Mouse (Mus musculus) limb, embryonic 13.5 days (tissue): ENCODE results near the gene Enpep. TPM values are rescaled to one million over a fixed set of nuclear protein-coding genes. Genes with fewer than 3 reads are reported as not detected.

Experiments used
- ATAC-seq: fragments of 200-750 bp; cut with Nextera tagmentation; 2 replicates; pipeline ENCODE4 v1.8.0; 2017; ENCODE audit warnings: low read depth, moderate number of reproducible peaks, moderate TSS enrichment; ENCODE audit not compliant: low FRiP score
- H3K27ac ChIP-seq: fragments of 300-500 bp; sonication (generic); 2 replicates; pipeline ENCODE4 v1.5.1; 2015; ENCODE audit warnings: inconsistent platforms, mild to moderate bottlenecking, moderate library complexity
- H3K27me3 ChIP-seq: fragments of 300-500 bp; sonication (generic); 2 replicates; pipeline ENCODE4 v1.6.1; 2015; ENCODE audit warnings: mild to moderate bottlenecking, inconsistent platforms
- H3K36me3 ChIP-seq: fragments of 300-500 bp; sonication (generic); 2 replicates; pipeline ENCODE4 v1.6.1; 2015; ENCODE audit warnings: inconsistent platforms, mild to moderate bottlenecking, moderate library complexity
- H3K4me1 ChIP-seq: fragments of 300-500 bp; sonication (generic); 2 replicates; pipeline ENCODE4 v1.6.1; 2015; ENCODE audit warnings: inconsistent platforms
- H3K4me2 ChIP-seq: fragments of 300-500 bp; sonication (generic); replicated peaks from 2 replicates; pipeline ENCODE4 v1.6.1; 2015; ENCODE audit warnings: inconsistent platforms, mild to moderate bottlenecking, moderate library complexity
- H3K4me3 ChIP-seq: fragments of 300-500 bp; sonication (generic); 2 replicates; pipeline ENCODE4 v1.5.1; 2015; ENCODE audit warnings: moderate library complexity, mild to moderate bottlenecking, inconsistent platforms
- H3K9ac ChIP-seq: fragments of 300-500 bp; sonication (generic); 2 replicates; pipeline ENCODE4 v1.6.1; 2015; ENCODE audit warnings: mild to moderate bottlenecking, inconsistent platforms
- H3K9me3 ChIP-seq: fragments of 300-500 bp; sonication (generic); 2 replicates; pipeline ENCODE4 v1.6.1; 2016; ENCODE audit warnings: inconsistent platforms
- WGBS: fragments of 180-500 bp; shearing (Covaris S2); methylation state at CpG from one replicate; pipeline ENCODE4 v1.1.7; 2015; 5-methylcytosine and 5-hydroxymethylcytosine counted together
- polyA plus RNA-seq: library from polyadenylated mRNA; unstranded; fragments of >200 nt; fragmentation: Nextera tagmentation; extraction: Ambion mirVana; gene quantifications from 2 replicates; pipeline ENCODE4 v1.2.1, GENCODE M21; 2015

The Enpep gene
- 2.3 and 2.7 TPM in 2 replicates for polyA plus RNA-seq

DNA sequence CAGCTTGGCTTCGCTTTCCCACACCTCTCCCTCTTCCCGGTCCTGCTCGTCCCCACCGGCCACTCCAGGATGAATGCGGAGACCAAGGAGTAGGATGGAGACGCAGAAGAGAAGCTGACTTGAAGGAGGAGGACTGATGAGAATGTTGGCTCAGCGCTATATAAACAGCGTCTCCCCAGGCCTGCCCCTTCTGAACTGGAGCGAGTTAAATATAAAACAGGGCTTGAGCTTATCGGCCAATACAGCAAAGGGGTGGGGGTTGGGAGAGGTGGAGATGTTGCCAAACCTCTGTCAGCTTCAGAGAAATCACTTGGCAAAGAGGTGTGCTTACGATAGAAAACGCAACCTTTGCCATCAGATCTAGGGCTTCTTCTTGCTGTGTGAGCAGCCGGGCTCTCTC, at the start of gene Enpep:
TSS of gene Enpep (minus strand) at position 135 of the 400 bp plus-strand sequence.
- Histone ChIP-seq H3K4me2 (peak within 1 kb of the TSS; percentile 56), H3K4me3 (peak within 1 kb of the TSS; percentile 28), H3K27ac (no peak within 1 kb of the TSS), H3K9me3 (no peaks in the 10 kb centered on the region), H3K9ac (0 out of 2 replicates have a peak within 1 kb of the TSS, but pooled peaks have one; percentile 39), H3K36me3 (no peaks in the 10 kb centered on the region), H3K27me3 (no peaks in the 10 kb centered on the region), H3K4me1 (peaks cover 12% of the 10 kb centered on the region; the same call in 1 of the 2 replicates)
- peak; percentile 28; the same call in 1 of the 2 replicates for ATAC-seq
- WGBS, result 45% methylated on average over 13 of the region's 13 CpGs

DNA sequence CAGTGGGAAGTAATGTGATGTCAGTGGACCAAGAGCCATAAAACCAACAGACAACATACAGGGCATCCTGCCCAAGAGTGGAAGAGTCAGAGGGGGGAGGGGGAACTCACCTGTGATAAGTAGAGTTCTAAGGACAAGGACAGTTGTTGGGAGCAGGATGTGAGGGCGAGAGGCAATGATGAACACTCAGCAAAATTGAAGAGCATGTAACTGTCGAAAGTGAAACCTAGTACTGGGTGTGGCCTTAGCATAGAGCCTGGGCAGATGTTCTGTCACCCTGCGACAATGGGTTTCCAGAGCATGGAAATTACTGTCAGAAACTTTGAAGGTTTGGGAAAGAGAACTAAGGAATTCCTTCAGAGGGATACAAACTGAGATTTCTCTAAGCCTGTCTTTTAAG, 46.6 kb upstream of the Enpep start:
- Histone ChIP-seq H3K4me3 (no peak overlapping the region), H3K4me1 (no peaks in the 10 kb centered on the region), H3K27me3 (no peaks in the 10 kb centered on the region), H3K9me3 (no peaks in the 10 kb centered on the region), H3K4me2 (no peak overlapping the region), H3K27ac (no peak overlapping the region), H3K9ac (no peak overlapping the region), H3K36me3 (no peaks in the 10 kb centered on the region)
- WGBS, result 81% methylated on average over 3 of the region's 3 CpGs
- no peak for ATAC-seq

DNA sequence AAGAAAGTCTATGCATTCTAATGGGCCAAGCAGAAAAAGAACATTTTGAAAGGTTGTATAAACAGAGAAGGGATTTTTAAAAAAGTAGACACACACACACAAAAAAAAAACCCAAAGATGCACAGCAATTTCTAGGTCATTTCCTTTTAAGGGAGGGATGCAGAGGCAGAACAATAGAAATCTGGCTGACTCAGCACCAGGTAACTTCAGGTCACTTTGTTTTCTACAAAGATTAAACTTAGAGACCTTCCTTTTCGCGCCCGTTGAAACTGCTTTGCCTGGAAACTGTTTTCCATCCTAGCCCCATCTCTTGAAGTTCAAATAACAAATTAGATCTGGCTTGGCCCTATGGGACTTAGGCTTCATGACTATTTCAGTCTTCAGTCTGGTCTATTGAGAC, 42.6 kb upstream of the Enpep start:
- Histone ChIP-seq H3K4me3 (no peak overlapping the region), H3K4me1 (peaks cover 5% of the 10 kb centered on the region; the same call in 1 of the 2 replicates), H3K9me3 (no peaks in the 10 kb centered on the region), H3K36me3 (no peaks in the 10 kb centered on the region), H3K9ac (no peak overlapping the region), H3K27me3 (no peaks in the 10 kb centered on the region), H3K27ac (no peak overlapping the region), H3K4me2 (no peak overlapping the region)
- no peak for ATAC-seq
- WGBS, result 92% methylated on average over 3 of the region's 3 CpGs

- no peak overlapping the region for H3K27ac ChIP-seq
- WGBS, result 28% methylated on average over 2 of the region's 2 CpGs
- no peak overlapping the region for H3K4me2 ChIP-seq
- no peaks in the 10 kb centered on the region for H3K36me3 ChIP-seq
- H3K4me1 ChIP-seq, result peaks cover 5% of the 10 kb centered on the region; the same call in 1 of the 2 replicates
- peak; percentile 57; the same call in 1 of the 2 replicates for ATAC-seq
- no peak overlapping the region for H3K4me3 ChIP-seq
- no peaks in the 10 kb centered on the region for H3K9me3 ChIP-seq
- H3K27me3 ChIP-seq, result no peaks in the 10 kb centered on the region
- no peak overlapping the region for H3K9ac ChIP-seq
Measured at GRCm38 (mm10) chr3:129373108-129373507, 40.6 kb upstream of the Enpep start.

DNA sequence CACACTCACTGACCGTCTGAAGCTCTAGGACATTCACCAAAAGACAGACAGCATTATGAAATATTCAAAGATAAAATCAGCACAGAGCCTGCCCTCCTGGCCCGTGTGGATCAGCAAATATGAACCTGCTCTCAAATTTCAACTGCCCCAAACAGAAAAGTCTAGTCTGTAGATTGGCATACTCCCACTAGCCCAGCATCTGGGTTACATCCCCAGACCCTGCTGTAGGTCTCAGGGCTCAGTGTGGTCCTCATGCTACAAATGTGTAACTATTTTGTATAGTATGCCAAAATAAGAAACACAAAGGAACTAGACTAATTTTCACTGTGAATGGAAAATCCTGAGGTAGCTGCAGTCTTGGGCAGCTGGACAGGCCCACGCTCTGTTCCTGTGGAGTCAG, 37.0 kb upstream of the Enpep start:
- peaks cover 10% of the 10 kb centered on the region; the same call in 1 of the 2 replicates for H3K4me1 ChIP-seq
- WGBS, result 84% methylated on average over 3 of the region's 3 CpGs
- no peaks in the 10 kb centered on the region for H3K36me3 ChIP-seq
- ATAC-seq, result no peak
- H3K27me3 ChIP-seq, result no peaks in the 10 kb centered on the region
- no peak overlapping the region for H3K9ac ChIP-seq
- no peak overlapping the region for H3K4me3 ChIP-seq
- H3K4me2 ChIP-seq, result no peak overlapping the region
- H3K9me3 ChIP-seq, result no peaks in the 10 kb centered on the region
- no peak overlapping the region for H3K27ac ChIP-seq

- H3K4me3 ChIP-seq, result no peak overlapping the region
- no peaks in the 10 kb centered on the region for H3K36me3 ChIP-seq
- 0 out of 2 replicates have a peak, but pooled peaks cover 5% of the 10 kb centered on the region for H3K4me1 ChIP-seq
- H3K27me3 ChIP-seq, result no peaks in the 10 kb centered on the region
- H3K9ac ChIP-seq, result no peak overlapping the region
- H3K27ac ChIP-seq, result no peak overlapping the region
- ATAC-seq, result no peak
- 70% methylated on average over 1 of the region's 1 CpGs for WGBS
- H3K9me3 ChIP-seq, result no peaks in the 10 kb centered on the region
- no peak overlapping the region for H3K4me2 ChIP-seq
Measured at GRCm38 (mm10) chr3:129365919-129366318, 33.4 kb upstream of the Enpep start.

DNA sequence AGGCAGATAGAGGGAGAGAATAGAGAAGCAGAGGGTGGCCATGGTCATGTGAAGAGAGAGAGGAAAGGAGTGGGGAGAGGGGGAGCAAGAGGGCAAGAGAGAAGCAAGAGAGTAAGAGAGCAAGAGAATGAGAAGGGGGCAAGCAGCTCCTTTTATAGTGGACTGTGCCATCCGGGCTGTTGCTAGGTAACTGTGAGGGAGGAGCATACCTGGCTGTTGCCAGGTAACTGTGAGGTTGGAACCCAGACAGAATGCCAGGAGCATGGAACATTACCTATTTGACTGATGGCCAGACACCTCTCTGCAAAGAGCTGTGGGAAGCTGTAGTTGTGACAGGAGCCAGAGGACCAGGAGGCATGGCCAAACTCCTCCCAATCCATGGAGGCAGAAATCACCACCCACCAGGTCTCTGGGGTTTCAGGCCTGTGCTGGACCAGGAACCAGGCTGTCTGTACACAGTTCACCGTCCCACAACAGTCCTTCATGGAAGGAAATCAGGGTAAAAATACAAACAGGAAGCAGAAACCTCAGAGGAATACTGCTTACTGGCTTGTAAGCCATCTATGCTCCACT, 32.4 kb upstream of the Enpep start:
- Histone ChIP-seq H3K4me2 (no peak overlapping the region), H3K4me1 (0 out of 2 replicates have a peak, but pooled peaks cover 5% of the 10 kb centered on the region), H3K27ac (no peak overlapping the region), H3K4me3 (no peak overlapping the region), H3K36me3 (no peaks in the 10 kb centered on the region), H3K9ac (no peak overlapping the region), H3K27me3 (no peaks in the 10 kb centered on the region), H3K9me3 (no peaks in the 10 kb centered on the region)
- WGBS, result 80% methylated on average over 2 of the region's 2 CpGs
- ATAC-seq, result no peak

- H3K36me3 ChIP-seq, result no peaks in the 10 kb centered on the region
- H3K4me2 ChIP-seq, result no peak overlapping the region
- no peaks in the 10 kb centered on the region for H3K9me3 ChIP-seq
- no peak overlapping the region for H3K9ac ChIP-seq
- 0 out of 2 replicates have a peak, but pooled peaks cover 5% of the 10 kb centered on the region for H3K4me1 ChIP-seq
- no peaks in the 10 kb centered on the region for H3K27me3 ChIP-seq
- 74% methylated on average over 1 of the region's 1 CpGs for WGBS
- H3K4me3 ChIP-seq, result no peak overlapping the region
- no peak overlapping the region for H3K27ac ChIP-seq
- ATAC-seq, result no peak
Measured at GRCm38 (mm10) chr3:129363426-129363825, 30.9 kb upstream of the Enpep start.

GRCm38 (mm10) chr3:129358115-129358514, 25.6 kb upstream of the Enpep start:
- Histone ChIP-seq H3K4me1 (no peaks in the 10 kb centered on the region), H3K27me3 (no peaks in the 10 kb centered on the region), H3K9me3 (no peaks in the 10 kb centered on the region), H3K4me3 (no peak overlapping the region), H3K27ac (no peak overlapping the region), H3K4me2 (no peak overlapping the region), H3K36me3 (no peaks in the 10 kb centered on the region), H3K9ac (no peak overlapping the region)
- 86% methylated on average over 2 of the region's 2 CpGs for WGBS
- ATAC-seq, result no peak

- no peaks in the 10 kb centered on the region for H3K9me3 ChIP-seq
- H3K4me2 ChIP-seq, result no peak overlapping the region
- no peaks in the 10 kb centered on the region for H3K36me3 ChIP-seq
- WGBS, result 81% methylated on average over 4 of the region's 4 CpGs
- no peak overlapping the region for H3K4me3 ChIP-seq
- no peak overlapping the region for H3K27ac ChIP-seq
- no peaks in the 10 kb centered on the region for H3K27me3 ChIP-seq
- ATAC-seq, result no peak
- no peaks in the 10 kb centered on the region for H3K4me1 ChIP-seq
- no peak overlapping the region for H3K9ac ChIP-seq
Measured at GRCm38 (mm10) chr3:129353901-129354300, 21.4 kb upstream of the Enpep start.

DNA sequence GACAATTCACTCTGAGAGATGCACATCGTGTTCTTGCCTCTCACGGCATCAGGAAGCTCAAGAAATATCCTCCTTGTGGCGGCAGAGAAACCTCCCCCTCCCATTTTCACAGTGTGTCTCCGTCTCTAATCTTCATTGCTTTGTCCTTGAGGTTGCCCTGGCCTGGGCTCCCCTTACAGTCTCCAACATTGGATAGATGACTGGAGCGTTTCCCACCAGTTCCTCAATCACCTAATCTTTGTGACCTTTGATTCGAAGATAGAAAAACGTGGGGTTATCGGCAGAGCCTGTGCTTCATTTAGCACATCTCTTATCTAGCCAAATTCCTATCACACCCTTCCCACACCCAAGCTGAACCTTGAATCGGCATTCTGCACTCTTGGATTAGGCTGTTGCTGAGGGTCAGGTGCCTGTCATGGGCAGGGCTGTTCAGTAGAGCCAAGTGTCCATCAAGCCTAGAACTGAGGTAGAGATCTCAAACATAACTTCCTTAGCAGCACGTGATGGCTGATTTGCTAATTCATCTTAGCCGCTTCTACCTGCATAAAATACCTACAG, 18.9 kb upstream of the Enpep start:
- Histone ChIP-seq H3K4me1 (no peaks in the 10 kb centered on the region), H3K27me3 (no peaks in the 10 kb centered on the region), H3K36me3 (no peaks in the 10 kb centered on the region), H3K4me3 (no peak overlapping the region), H3K27ac (no peak overlapping the region), H3K9me3 (no peaks in the 10 kb centered on the region), H3K9ac (no peak overlapping the region), H3K4me2 (no peak overlapping the region)
- 84% methylated on average over 11 of the region's 11 CpGs for WGBS
- no peak for ATAC-seq

DNA sequence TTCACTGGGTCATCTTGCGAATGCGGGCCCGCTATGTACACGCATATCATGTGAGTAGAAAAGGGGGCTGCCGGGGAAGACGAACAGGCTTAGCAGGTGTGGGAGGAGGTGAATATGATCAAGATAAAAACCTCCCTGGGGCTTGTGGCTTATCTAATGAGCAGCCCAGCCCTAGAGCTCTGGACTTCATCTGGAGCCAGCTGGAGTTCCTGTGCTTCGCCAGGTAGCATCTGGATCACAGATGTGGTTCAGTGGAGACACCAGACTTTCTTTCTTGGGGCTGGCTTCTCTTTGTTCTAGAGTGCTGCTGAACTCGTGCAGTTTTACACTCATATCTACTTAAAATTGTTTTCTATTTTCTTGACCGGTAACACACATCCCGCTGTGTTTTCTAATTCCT, 14.8 kb upstream of the Enpep start:
- H3K27me3 ChIP-seq, result no peaks in the 10 kb centered on the region
- H3K4me3 ChIP-seq, result no peak overlapping the region
- no peak overlapping the region for H3K27ac ChIP-seq
- WGBS, result 51% methylated on average over 10 of the region's 10 CpGs
- no peaks in the 10 kb centered on the region for H3K9me3 ChIP-seq
- no peaks in the 10 kb centered on the region for H3K4me1 ChIP-seq
- H3K9ac ChIP-seq, result no peak overlapping the region
- no peak overlapping the region for H3K4me2 ChIP-seq
- peak; percentile 64; the same call in 1 of the 2 replicates for ATAC-seq
- H3K36me3 ChIP-seq, result no peaks in the 10 kb centered on the region
